Mouse (Mus musculus) brain, embryonic 14.5 days (tissue): ENCODE measurements around the gene Capn2.

ENCODE experiments used
- CTCF ChIP-seq: fragments of 200-500 bp; IDR thresholded peaks from 2 replicates; pipeline ENCODE4 v1.5.1; 2012; ENCODE audit warnings: inconsistent platforms, mild to moderate bottlenecking, moderate library complexity, borderline replicate concordance; ENCODE audit not compliant: insufficient read depth, insufficient read length; ENCODE audit errors: extremely low read depth
- POLR2A ChIP-seq: fragments of 200-500 bp; IDR thresholded peaks from 2 replicates; pipeline ENCODE4 v1.6.1; 2012; ENCODE audit warnings: mild to moderate bottlenecking, inconsistent platforms, borderline replicate concordance; ENCODE audit not compliant: poor library complexity, insufficient read depth, insufficient read length, severe bottlenecking; ENCODE audit errors: extremely low read depth

- TF ChIP-seq CTCF: no peak
- TF ChIP-seq POLR2A: no peak
Observed at GRCm38 (mm10) chr1:182424274-182424673, 93.1 kb downstream of the Capn2 start.
